Mouse (Mus musculus): ENCODE data around the gene Phldb2.

Gene Phldb2

DNA sequence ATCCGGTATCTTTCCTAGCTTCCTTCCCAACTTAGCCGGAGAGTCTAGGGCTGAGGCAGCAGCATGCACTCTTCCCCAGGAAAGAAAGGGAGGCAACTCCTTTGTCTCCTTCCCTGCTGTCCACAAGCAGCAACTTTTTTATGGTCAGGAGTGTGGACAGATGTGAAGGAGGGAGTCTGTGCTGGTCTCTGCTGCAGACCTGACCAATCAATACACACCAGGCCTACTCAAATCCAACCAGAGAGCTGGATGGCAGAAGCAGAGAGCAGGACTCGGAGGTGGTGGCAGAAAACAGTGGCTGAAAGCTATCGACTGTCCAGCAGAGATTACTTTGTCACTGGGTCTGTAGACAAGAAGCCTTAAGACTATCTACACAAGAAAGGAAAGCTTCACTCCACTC, at the start of gene Phldb2:
Phldb2 (minus strand) TSS at position 205 of the 400 bp plus-strand sequence.
- DNase-seq: no peak

DNA sequence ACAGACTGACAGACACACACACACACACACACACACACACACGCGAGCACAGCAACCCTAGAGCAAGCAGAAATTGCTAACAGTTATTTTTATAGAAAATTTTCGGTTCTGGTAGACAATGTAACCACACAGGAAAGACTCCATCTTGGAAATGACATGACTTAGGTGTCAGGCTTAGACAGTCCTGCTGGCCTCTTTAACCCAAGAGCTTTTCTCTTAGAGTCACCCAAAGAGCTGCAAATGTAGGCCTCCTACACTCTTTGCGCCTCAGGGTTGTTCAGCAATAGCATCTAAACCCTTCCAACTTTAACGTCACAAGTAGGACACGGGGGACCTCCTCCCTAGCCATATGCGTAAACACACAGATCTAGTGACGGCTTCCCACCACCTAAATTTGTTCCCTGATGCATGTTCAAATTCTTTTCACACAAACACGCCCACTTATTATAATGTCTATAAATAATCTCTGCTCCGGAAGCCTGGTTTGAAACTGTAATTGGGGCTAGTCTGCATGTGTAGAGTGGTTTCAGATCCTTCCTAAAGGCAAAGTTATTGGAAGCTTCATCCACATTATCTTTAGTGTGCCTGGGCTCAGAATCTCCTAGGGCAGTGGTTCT, 48.3 kb upstream of the Phldb2 start:
- DNase-seq: no peak

GRCm38 (mm10) chr16:46000976-46001375, 47.6 kb upstream of the Phldb2 start:
- DNase-seq: no peak

- no peak for DNase-seq
Measured at GRCm38 (mm10) chr16:45999374-46000191, 46.2 kb upstream of the Phldb2 start.

GRCm38 (mm10) chr16:45998231-45998630, 44.8 kb upstream of the Phldb2 start:
- no peak for DNase-seq

- no peak for DNase-seq
Measured at GRCm38 (mm10) chr16:45990901-45991676, 37.7 kb upstream of the Phldb2 start.

- no peak for DNase-seq
Measured at GRCm38 (mm10) chr16:45986236-45986635, 32.8 kb upstream of the Phldb2 start.

DNA sequence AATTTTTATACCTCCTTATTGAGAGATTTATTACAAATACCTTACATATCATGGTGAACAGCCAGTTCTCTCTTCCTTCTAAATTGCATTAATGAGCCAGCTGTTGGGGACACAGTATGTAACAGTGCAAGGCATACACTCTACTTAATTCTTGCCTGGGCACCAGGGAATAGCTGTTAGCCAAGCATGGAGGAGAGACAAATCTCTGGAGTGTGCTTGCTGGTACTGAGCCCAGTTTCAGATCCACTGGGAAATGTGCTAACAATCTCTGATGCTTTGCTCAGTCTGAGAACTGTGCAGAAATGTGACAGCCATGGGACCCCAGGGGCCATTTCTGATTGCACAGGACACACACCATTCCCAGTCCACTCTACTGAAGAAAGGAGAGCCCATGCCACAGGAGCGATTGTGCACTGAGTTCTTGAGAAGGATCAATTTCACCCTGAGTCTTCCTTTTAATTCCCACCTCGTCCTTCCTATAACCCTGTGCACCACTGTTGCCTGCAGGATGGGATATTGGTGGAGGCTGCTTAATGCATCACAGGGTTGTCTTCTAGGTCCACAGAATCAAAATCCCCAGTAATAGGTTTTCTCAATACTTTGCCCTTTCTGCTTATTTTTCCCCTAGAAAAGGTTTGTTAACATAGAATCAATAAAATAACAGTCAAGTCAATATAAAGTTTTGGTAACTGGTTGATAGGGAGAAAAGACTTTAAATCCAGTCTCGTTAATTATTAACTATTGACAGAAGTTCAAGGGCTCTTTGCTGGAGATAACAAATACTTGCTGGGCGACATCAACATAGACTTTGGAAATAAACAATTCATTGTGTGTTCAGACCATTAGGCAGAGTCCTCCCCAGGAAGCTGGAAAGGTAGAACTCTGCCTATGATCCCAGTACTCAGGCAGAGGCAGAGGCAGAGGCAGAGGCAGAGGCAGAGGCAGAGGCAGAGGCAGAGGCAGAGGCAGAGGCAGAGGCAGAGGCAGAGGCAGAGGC, 31.5 kb upstream of the Phldb2 start:
- DNase-seq: no peak

DNA sequence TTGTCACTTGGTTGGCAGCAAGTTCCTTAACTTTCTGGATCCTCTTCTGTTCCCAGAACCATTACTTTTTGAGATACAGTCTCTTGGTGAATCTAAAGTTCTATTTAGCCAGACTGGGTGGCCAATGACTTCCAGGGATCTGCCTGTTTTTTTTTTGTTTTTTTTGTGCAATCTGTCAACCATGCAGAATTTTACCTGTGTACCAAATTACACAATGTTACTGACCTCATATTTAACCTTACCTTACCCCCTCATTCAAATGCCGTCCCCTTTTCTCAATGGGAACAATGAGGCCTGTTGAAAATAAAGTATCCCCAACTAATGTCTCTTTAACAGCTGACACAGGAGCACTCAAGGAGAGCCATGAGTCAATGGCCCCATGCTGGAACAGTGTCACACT, 22.9 kb upstream of the Phldb2 start:
- DNase-seq: no peak

GRCm38 (mm10) chr16:45973959-45974686, 20.7 kb upstream of the Phldb2 start:
- no peak for DNase-seq

DNA sequence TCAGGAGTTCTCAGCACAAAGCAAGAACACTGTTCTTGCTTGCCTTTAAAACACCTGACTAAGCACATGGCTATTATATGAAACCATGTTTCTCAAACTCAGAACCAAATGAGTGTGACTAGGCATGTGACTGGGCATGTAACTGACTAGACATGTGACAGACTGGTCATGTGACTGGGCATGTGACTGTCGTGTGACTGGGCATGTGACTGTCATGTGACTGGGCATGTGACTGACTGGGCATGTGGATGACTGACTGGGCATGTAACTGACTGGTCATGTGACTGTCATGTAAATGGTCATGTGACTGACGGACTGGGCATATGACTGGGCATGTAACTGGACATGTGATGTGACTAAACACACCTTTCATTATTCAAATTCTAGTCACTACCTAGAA, 16.8 kb upstream of the Phldb2 start:
- no peak for DNase-seq

GRCm38 (mm10) chr16:45968716-45969115, 15.3 kb upstream of the Phldb2 start:
- no peak for DNase-seq

- peak; percentile 55 for DNase-seq
Measured at GRCm38 (mm10) chr16:45967471-45967870, 14.1 kb upstream of the Phldb2 start.

- DNase-seq: no peak
Measured at GRCm38 (mm10) chr16:45966604-45967003, 13.2 kb upstream of the Phldb2 start.

GRCm38 (mm10) chr16:45964777-45965176, 11.4 kb upstream of the Phldb2 start:
- no peak for DNase-seq

DNA sequence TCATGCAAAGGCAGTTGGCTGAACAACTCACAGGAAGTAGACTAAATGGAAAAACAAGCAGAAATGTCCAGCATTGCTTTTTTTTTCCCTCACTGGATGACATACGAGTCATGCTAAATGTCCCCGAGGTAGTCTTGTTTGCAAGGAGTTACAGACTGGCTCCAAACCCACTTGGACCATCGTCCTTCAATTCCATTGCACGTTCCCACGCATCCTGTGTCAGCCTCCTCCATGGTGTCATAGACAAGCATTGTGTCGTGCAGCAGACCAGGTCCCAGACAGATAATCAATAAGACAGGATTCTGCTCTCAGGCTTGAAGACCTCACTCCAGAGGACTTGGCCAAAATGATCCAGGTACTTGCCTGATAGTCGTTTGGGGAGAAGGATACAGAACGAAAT, 10.4 kb upstream of the Phldb2 start:
- no peak for DNase-seq

DNA sequence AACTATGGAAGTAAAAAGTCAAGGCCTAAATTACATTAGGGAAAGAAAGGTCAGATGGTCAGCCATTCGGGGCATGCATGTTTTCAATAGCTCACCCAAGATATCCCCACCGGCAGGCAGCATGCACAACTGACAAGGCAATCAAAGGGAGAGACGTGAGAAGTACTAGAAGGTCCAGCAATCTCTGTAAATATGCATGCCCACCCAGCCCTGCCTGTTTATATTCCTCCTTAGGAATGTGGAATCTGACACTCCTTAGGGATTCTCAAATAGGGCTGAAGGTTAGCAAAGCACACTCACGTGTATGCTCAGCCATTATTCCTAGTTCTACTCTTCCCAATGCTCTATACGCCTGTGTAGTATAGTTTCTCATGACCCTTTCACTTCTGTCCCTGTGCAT, 9.7 kb upstream of the Phldb2 start:
- no peak for DNase-seq

- no peak for DNase-seq
Measured at GRCm38 (mm10) chr16:45960978-45961377, 7.6 kb upstream of the Phldb2 start.

DNA sequence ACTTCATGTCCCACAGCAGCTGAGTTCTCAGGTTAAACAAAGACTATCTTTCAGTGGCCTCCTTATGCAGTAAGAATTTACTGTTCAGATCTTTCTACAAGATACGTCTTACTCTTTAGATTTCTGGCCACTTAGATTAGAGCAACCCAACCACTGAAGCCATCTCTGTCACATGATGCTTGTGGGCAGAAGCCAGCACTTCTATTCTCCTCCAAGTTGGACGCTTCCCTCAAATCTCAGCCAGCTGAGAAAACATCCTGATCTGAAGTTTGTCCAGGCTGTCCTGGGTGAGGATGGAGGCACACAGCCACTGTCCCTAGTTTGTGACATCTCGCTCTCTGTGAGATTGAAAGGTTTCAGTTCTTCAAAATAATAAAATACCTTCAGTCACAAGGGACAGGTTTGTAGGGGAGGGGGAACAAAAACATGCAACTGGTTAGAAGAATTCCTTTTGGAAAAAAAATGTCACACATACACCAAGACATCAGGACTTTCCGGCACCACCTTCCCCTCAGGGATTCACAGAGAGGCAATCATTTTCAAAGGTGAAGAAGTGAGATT, 3.1 kb upstream of the Phldb2 start:
- DNase-seq: no peak

- DNase-seq: no peak
Measured at GRCm38 (mm10) chr16:45952501-45952900, 897 bp downstream of the Phldb2 start.

GRCm38 (mm10) chr16:45952035-45952434, 1.4 kb downstream of the Phldb2 start:
- no peak for DNase-seq

Measured in layer of hippocampus, adult 9-11 months (tissue).